Mouse (Mus musculus): ENCODE measurements around the gene Kbtbd2.

Gene Kbtbd2

GRCm38 (mm10) chr6:56787668-56788067, 9.9 kb downstream of the Kbtbd2 start:
- no peak for DNase-seq (ENCODE audit: extremely low spot score)

GRCm38 (mm10) chr6:56785068-56785467, 12.5 kb downstream of the Kbtbd2 start:
- DNase-seq (ENCODE audit: extremely low spot score): no peak

DNA sequence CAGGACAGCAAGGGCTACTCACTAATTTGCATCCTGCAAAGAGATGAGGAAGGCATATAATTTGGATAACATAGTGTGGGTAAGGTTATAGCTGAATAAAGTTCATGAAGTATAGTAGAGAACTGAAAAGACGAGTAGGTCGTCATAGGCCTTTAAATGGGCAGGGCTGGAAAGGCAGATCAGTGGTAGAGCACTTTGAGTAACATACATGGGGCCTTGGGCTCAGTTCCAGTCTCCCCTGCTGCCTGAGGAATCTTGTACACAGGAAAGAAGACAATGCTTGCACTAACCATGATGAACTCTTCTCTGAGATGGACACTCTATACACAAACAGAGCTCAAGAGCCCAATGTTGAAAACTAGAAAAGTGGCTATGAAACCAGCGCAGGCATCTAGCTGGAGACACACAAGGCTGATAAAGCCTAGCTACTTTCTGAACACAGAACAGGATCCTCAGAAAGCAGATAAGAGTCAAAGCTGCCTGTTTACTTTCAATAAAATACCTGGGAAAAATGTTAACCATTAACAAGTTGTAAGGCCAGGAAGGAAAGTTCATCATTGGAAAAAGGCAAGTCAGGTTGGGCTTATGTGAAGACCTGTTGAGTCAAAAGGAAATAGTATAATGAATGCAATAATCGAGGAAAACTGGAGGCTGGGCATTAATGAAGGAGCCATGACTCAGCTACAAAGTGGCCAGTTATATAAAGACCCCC, 13.9 kb downstream of the Kbtbd2 start:
- DNase-seq (ENCODE audit: extremely low spot score): no peak

GRCm38 (mm10) chr6:56779636-56780035, 18.0 kb downstream of the Kbtbd2 start:
- no peak for DNase-seq (ENCODE audit: extremely low spot score)

DNA sequence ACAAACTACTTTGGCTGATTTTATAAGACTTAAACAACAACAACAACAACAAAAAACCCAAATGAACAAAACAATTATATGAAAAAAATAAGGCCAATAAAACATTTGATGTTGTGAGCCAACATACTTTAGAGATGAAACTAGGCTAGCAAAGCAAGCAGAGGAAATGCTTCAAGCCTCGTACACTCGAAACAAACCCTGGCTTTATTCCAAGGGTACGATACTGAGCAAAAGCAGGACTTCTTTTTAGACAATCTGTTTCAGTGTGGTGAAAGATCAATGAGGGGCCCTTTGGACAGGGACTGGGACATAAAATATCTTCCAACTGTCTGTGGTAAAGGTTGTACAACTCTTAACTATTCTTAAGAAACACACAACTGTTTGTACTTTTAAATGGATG, 21.8 kb downstream of the Kbtbd2 start:
- DNase-seq (ENCODE audit: extremely low spot score): no peak

DNA sequence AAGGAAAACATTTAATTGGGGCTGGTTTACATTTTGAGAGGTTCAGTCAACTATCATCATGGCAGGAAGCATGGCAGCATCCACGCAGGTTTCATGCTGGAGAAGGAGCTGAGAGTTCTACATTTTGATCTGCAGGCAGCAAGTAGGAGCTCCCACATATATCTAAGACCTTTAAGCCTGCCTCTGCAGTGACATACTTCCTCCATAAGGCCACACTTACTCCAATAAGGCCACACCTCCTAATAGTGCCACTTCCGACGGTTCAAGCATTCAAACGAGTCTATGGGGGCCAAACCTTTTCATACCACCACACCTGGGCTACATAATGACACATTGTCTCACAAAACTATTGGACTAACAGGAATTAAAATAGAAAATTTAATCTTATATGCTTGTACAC, 31.9 kb downstream of the Kbtbd2 start:
- DNase-seq (ENCODE audit: extremely low spot score): no peak

- no peak for DNase-seq (ENCODE audit: extremely low spot score)
Measured at GRCm38 (mm10) chr6:56765265-56765664, 32.3 kb downstream of the Kbtbd2 start.

GRCm38 (mm10) chr6:56759324-56759723, 38.3 kb downstream of the Kbtbd2 start:
- DNase-seq (ENCODE audit: extremely low spot score): no peak

DNA sequence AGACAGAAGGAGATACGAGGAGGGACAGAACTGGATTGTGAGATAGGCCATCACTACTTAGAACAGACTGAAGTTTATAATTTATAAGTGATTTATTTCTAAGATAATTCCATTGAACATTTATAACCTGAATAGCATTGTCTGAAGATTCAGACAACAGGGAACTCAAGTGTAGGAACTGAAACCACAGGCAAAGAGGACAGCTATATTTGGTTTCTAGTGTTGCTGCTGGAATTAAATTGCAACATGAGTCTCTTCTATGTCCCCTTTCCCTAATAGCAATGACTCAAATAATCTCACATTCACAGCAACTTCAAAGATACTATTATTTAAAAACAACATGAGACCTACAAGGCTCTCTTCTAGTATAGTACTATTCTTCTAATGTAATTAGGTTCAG, 41.5 kb downstream of the Kbtbd2 start:
- DNase-seq (ENCODE audit: extremely low spot score): no peak

- no peak for DNase-seq (ENCODE audit: extremely low spot score)
Measured at GRCm38 (mm10) chr6:56753719-56754118, 43.9 kb downstream of the Kbtbd2 start.

DNA sequence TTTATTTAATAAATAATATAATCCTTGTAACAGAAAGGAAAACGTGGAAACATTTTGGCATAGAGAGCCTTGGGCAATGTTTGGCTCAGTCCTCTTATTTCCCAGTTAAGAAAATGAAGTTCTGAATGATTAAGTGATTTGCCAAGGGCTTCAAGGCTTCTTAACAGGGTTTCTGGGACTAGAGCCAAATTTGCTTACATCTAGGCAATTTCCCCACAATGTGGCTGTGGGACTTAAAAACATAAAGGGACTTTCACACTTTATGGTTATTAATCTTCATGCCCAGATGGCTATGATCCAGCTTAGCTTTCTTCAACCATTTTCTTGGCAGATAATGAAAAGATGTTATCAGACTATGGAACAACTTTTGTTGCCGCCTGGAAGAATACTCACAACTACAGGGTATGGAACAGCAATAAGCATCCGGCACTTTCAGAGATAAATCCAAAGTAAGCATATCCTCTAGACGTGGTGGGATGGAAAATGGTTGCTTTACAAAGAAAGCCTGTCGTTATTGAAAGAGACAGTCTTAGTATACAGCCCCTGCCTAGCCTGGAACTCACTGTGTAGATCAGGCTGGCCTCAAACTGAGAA, 51.6 kb downstream of the Kbtbd2 start:
- DNase-seq (ENCODE audit: extremely low spot score): no peak

DNA sequence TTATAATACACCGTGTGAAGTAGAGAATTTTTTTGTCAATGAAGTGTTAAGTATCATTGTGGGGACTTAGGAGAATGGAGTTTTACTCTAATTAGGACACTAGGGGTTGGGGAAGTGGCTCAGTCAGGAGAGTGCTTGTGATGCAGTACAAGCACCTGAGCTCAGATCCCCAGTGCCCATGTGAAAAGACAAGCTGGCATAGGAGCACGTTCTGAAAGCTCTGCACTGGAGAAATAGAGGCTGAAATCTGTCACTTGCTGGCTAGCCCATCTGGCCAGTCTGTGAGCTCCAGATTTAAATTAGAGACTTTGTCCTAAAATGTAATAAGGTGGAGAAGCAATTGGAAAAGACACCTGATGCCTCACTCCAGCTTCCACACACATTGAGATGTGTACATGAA, 65.1 kb downstream of the Kbtbd2 start:
- no peak for DNase-seq (ENCODE audit: extremely low spot score)

Measured in embryo, embryonic 9.5 days (tissue).